Mouse (Mus musculus) left cerebral cortex, adult 11 months (tissue): Measurements from ENCODE around the gene Kdm4b.

Source experiments
- DNase-seq: peaks from one replicate; pipeline ENCODE4 v3.0.0; 2022; ENCODE audit warnings: low spot score

The Kdm4b gene

GRCm38 (mm10) chr17:56442316-56442715 is 116.5 kb downstream of the Kdm4b start:
- no peak for DNase-seq

- no peak for DNase-seq
These were observed 117.5 kb downstream of the Kdm4b start for GRCm38 (mm10) chr17:56443341-56443795.

GRCm38 (mm10) chr17:56444771-56445170 is 118.9 kb downstream of the Kdm4b start:
- no peak for DNase-seq

GRCm38 (mm10) chr17:56445397-56445796 is 119.5 kb downstream of the Kdm4b start:
- no peak for DNase-seq

GRCm38 (mm10) chr17:56447716-56448115 is 121.9 kb downstream of the Kdm4b start:
- DNase-seq = no peak
